Mouse (Mus musculus): Measurements from ENCODE around the gene Dcdc2a. TPM values are rescaled to one million over a fixed set of nuclear protein-coding genes. Genes with fewer than 3 reads are reported as not detected.

The Dcdc2a gene
- polyA plus RNA-seq, 1 experiment from 2014 or later: 1.7 TPM

DNA sequence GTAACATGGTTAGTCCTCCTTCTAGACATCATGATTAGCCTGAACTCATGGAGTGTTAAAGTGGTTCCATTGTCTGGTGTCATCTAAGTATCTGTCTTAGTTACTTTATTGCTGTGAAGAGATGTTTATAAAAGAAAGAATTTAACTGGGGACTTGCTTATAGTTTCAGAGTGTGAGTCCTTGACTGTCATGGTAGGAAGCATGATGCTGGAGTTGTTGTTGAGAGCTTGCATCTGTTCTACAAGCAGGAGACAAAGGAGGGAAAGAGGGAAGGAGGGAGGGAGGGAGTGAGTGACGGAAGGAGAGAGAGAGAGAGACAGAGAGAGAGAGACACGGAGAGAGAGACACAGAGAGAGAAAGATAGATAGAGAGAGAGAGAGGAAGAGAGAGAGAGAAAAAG, 90.4 kb downstream of the Dcdc2a start:
- peaks cover 4% of the 10 kb centered on the region; the same call in 1 of the 2 replicates for H3K4me1 ChIP-seq
- no peak overlapping the region for H3K4me3 ChIP-seq
- no peaks in the 10 kb centered on the region for H3K36me3 ChIP-seq
- 75% methylated on average over 2 of the region's 2 CpGs for WGBS
- no peak for DNase-seq (ENCODE audit: low spot score)
- H3K27me3 ChIP-seq (ENCODE audit: low read depth, poor library complexity, severe bottlenecking): no peaks in the 10 kb centered on the region
- H3K9me3 ChIP-seq (replicated peaks): no peaks in the 10 kb centered on the region
- H3K27ac ChIP-seq (replicated peaks): no peak overlapping the region

DNA sequence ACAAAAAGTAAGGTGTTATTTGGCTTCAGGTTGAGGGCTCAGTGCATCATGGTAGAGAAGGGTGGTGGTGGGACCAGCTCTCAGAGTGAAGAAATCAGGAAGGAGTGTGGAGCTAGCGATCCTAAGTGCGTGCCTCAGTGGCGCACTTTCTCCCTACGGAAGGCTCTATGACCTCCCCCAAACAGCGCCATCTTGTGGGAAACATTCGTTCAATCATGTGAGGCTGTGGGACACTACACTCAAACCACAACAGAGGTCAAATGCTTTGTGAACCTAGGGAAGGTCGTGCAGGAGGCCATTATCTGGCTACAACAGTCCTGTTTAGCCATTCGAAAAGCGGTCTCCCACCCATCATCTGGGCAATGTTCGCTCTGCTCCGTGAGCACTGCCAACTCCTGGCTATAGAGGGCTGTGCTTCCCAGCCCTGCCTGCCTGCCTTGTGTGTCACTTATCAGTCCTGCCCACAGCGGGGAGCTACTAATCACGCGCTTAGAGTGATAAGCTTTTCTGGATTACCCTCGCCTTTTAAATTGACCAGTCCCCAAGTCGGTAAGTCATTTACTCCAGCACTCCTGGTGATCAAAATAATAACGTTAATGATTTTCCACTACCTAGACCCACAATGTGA, 94.5 kb downstream of the Dcdc2a start:
- no peak overlapping the region for H3K27ac ChIP-seq (replicated peaks)
- no peak overlapping the region; the same call in 1 of the 2 replicates for H3K4me3 ChIP-seq
- no peaks in the 10 kb centered on the region for H3K9me3 ChIP-seq (replicated peaks)
- peaks cover 4% of the 10 kb centered on the region; the same call in 1 of the 2 replicates for H3K4me1 ChIP-seq
- DNase-seq (ENCODE audit: low spot score): no peak
- H3K36me3 ChIP-seq: no peaks in the 10 kb centered on the region
- H3K27me3 ChIP-seq (ENCODE audit: low read depth, poor library complexity, severe bottlenecking): no peaks in the 10 kb centered on the region
- 20% methylated on average over 17 of the region's 17 CpGs for WGBS

- WGBS: 39% methylated on average over 4 of the region's 4 CpGs
- no peaks in the 10 kb centered on the region for H3K27me3 ChIP-seq (ENCODE audit: low read depth, poor library complexity, severe bottlenecking)
- peaks cover 4% of the 10 kb centered on the region; the same call in 1 of the 2 replicates for H3K4me1 ChIP-seq
- DNase-seq (ENCODE audit: low spot score): no peak
- no peaks in the 10 kb centered on the region for H3K9me3 ChIP-seq (replicated peaks)
- no peak overlapping the region for H3K4me3 ChIP-seq
- H3K27ac ChIP-seq (replicated peaks): no peak overlapping the region
- no peaks in the 10 kb centered on the region for H3K36me3 ChIP-seq
Measured at GRCm38 (mm10) chr13:25150861-25151260, 95.1 kb downstream of the Dcdc2a start.

GRCm38 (mm10) chr13:25159917-25160316, 104.1 kb downstream of the Dcdc2a start:
- H3K9me3 ChIP-seq (replicated peaks): no peaks in the 10 kb centered on the region
- 75% methylated on average over 2 of the region's 2 CpGs for WGBS
- DNase-seq (ENCODE audit: low spot score): no peak
- no peaks in the 10 kb centered on the region for H3K27me3 ChIP-seq (ENCODE audit: low read depth, poor library complexity, severe bottlenecking)
- no peaks in the 10 kb centered on the region for H3K36me3 ChIP-seq
- H3K27ac ChIP-seq (replicated peaks): no peak overlapping the region
- H3K4me1 ChIP-seq: 0 out of 2 replicates have a peak, but pooled peaks cover 2% of the 10 kb centered on the region
- H3K4me3 ChIP-seq: no peak overlapping the region

GRCm38 (mm10) chr13:25160804-25161203, 105.0 kb downstream of the Dcdc2a start:
- WGBS: 75% methylated on average over 2 of the region's 2 CpGs
- no peaks in the 10 kb centered on the region for H3K9me3 ChIP-seq (replicated peaks)
- H3K27ac ChIP-seq (replicated peaks): no peak overlapping the region
- H3K4me3 ChIP-seq: no peak overlapping the region
- H3K27me3 ChIP-seq (ENCODE audit: low read depth, poor library complexity, severe bottlenecking): no peaks in the 10 kb centered on the region
- DNase-seq (ENCODE audit: low spot score): no peak
- H3K4me1 ChIP-seq: 0 out of 2 replicates have a peak, but pooled peaks cover 2% of the 10 kb centered on the region
- no peaks in the 10 kb centered on the region for H3K36me3 ChIP-seq

GRCm38 (mm10) chr13:25162594-25162993, 106.8 kb downstream of the Dcdc2a start:
- Histone ChIP-seq H3K4me3 (no peak overlapping the region), H3K27me3 (ENCODE audit: low read depth, poor library complexity, severe bottlenecking) (no peaks in the 10 kb centered on the region), H3K9me3 (replicated peaks) (no peaks in the 10 kb centered on the region), H3K27ac (replicated peaks) (no peak overlapping the region), H3K36me3 (no peaks in the 10 kb centered on the region), H3K4me1 (peaks cover 12% of the 10 kb centered on the region)
- 85% methylated on average over 3 of the region's 3 CpGs for WGBS
- DNase-seq (ENCODE audit: low spot score): no peak

DNA sequence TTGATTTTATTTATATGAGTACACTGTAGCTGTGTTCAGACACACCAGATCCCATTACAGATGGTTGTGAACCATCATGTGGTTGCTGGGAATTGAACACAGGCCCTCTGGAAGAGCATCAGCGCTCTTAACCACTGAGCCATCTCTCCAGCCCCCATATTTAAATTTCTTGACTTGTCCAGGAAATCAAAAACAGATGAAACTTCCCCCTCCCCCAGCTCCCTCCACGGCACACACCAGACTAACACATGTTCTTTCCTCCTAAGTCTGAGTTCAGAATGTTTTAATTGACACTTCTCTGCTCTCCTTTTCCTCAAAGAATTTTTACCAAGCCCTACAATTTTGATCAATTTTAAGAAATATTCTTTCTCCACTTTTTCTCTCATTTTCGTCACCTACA, 113.1 kb downstream of the Dcdc2a start:
- H3K27ac ChIP-seq (replicated peaks): no peak overlapping the region
- no peaks in the 10 kb centered on the region for H3K9me3 ChIP-seq (replicated peaks)
- DNase-seq (ENCODE audit: low spot score): no peak
- peaks cover 10% of the 10 kb centered on the region for H3K4me1 ChIP-seq
- H3K36me3 ChIP-seq: no peaks in the 10 kb centered on the region
- WGBS: 81% methylated on average over 3 of the region's 3 CpGs
- no peaks in the 10 kb centered on the region for H3K27me3 ChIP-seq (ENCODE audit: low read depth, poor library complexity, severe bottlenecking)
- H3K4me3 ChIP-seq: no peak overlapping the region

DNA sequence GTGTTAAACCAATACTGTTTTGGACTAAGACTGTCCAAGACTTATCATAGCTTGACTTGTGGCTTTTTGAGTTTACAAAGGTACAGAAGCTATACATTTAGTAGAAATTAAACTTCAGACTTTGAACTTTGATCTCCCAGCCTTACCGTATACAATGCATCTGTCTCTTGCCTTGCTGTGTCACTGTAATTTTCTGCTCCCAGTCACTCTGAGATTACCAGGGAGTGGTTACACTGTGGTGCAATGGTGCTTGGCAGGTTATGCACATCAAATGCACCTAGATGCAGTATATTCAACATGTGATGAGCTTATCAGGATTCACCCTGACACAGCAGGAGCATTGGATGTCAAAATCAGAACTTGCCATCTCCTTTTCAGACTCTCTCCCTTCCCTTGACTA, 122.0 kb downstream of the Dcdc2a start:
- Histone ChIP-seq H3K27ac (replicated peaks) (no peak overlapping the region), H3K9me3 (replicated peaks) (no peaks in the 10 kb centered on the region), H3K36me3 (no peaks in the 10 kb centered on the region), H3K27me3 (ENCODE audit: low read depth, poor library complexity, severe bottlenecking) (no peaks in the 10 kb centered on the region), H3K4me1 (no peaks in the 10 kb centered on the region), H3K4me3 (no peak overlapping the region)
- WGBS: 98% methylated on average over 1 of the region's 1 CpGs
- no peak for DNase-seq (ENCODE audit: low spot score)

- no peaks in the 10 kb centered on the region for H3K9me3 ChIP-seq (replicated peaks)
- H3K27me3 ChIP-seq (ENCODE audit: low read depth, poor library complexity, severe bottlenecking): no peaks in the 10 kb centered on the region
- no peak overlapping the region for H3K4me3 ChIP-seq
- no peaks in the 10 kb centered on the region for H3K4me1 ChIP-seq
- 72% methylated on average over 4 of the region's 4 CpGs for WGBS
- no peak overlapping the region for H3K27ac ChIP-seq (replicated peaks)
- no peaks in the 10 kb centered on the region for H3K36me3 ChIP-seq
- no peak for DNase-seq (ENCODE audit: low spot score)
Measured at GRCm38 (mm10) chr13:25178236-25179001, 122.6 kb downstream of the Dcdc2a start.

GRCm38 (mm10) chr13:25186436-25187325, 130.9 kb downstream of the Dcdc2a start:
- H3K4me3 ChIP-seq: peak overlapping the region; percentile 30
- no peaks in the 10 kb centered on the region for H3K9me3 ChIP-seq (replicated peaks)
- no peaks in the 10 kb centered on the region for H3K27me3 ChIP-seq (ENCODE audit: low read depth, poor library complexity, severe bottlenecking)
- no peaks in the 10 kb centered on the region for H3K36me3 ChIP-seq
- peaks cover 27% of the 10 kb centered on the region for H3K4me1 ChIP-seq
- DNase-seq (ENCODE audit: low spot score): peak; percentile 30
- peak overlapping the region; percentile 63 for H3K27ac ChIP-seq (replicated peaks)
- 12% methylated on average over 7 of the region's 7 CpGs for WGBS

GRCm38 (mm10) chr13:25187326-25187710, 131.5 kb downstream of the Dcdc2a start:
- WGBS: 5% methylated on average over 6 of the region's 6 CpGs
- peak; percentile 27 for DNase-seq (ENCODE audit: low spot score)
- Histone ChIP-seq H3K27me3 (ENCODE audit: low read depth, poor library complexity, severe bottlenecking) (no peaks in the 10 kb centered on the region), H3K36me3 (no peaks in the 10 kb centered on the region), H3K9me3 (replicated peaks) (no peaks in the 10 kb centered on the region), H3K27ac (replicated peaks) (peak overlapping the region; percentile 63), H3K4me3 (peak overlapping the region; percentile 30), H3K4me1 (peaks cover 27% of the 10 kb centered on the region)

GRCm38 (mm10) chr13:25189419-25190144, 133.8 kb downstream of the Dcdc2a start:
- Histone ChIP-seq H3K27ac (replicated peaks) (no peak overlapping the region), H3K36me3 (no peaks in the 10 kb centered on the region), H3K27me3 (ENCODE audit: low read depth, poor library complexity, severe bottlenecking) (no peaks in the 10 kb centered on the region), H3K9me3 (replicated peaks) (no peaks in the 10 kb centered on the region), H3K4me3 (no peak overlapping the region), H3K4me1 (peaks cover 23% of the 10 kb centered on the region)
- 88% methylated on average over 11 of the region's 11 CpGs for WGBS
- DNase-seq (ENCODE audit: low spot score): no peak
